Comparison of ENCODE assay signal across 14 mouse cellular contexts in genomic region chr1:185308908-185309307, GRCm38 (mm10). TPM values are rescaled to one million over a fixed set of nuclear protein-coding genes. Genes with fewer than 3 reads are reported as not detected.
DNase-seq lines count a peak whose midpoint lies in the region; ATAC-seq lines count a peak whose summit lies in the region.
"Had no signal": no experiment of that assay in that cellular context is flagged by ENCODE, and none has a peak within 500 bp of the region (broad histone marks: within the 10 kb centered on the region; RNA-seq: fewer than 3 reads in every experiment).

No protein-coding gene starts in this region.

- H3K4me2 ChIP-seq in heart, embryonic 11.5 days: 0 out of 2 replicates have a peak overlapping the region, but pooled peaks have one; percentile 37
- no peak overlapping the region for H3K4me2 ChIP-seq in lung, embryonic 16.5 days (ENCODE audit: low read depth, low read length)
- H3K4me2 ChIP-seq: forebrain, embryonic 12.5 days had no signal

- H3K9ac ChIP-seq in heart, embryonic 11.5 days (ENCODE audit: low read depth, low read length): no peak overlapping the region
- no peak overlapping the region for H3K9ac ChIP-seq in lung, embryonic 16.5 days (ENCODE audit: low read length)
- H3K9ac ChIP-seq: forebrain, embryonic 12.5 days had no signal

- intact Hi-C loops in gastrocnemius, postnatal 14 days (cut with DNase I; ENCODE audit: low total_unique reads): loop anchor here (2.0 kb wide), 1 partner anchor 22 kb away; no protein-coding TSS in a partner anchor
- intact Hi-C loops in gastrocnemius, postnatal 36 days (cut with DNase I): no loop called here

- 40% methylated on average over 4 of the region's 4 CpGs for WGBS in heart, embryonic 11.5 days (ENCODE audit: insufficient replicate concordance)
- WGBS in lung, embryonic 16.5 days: 38% methylated on average over 4 of the region's 4 CpGs

- DNase-seq in gastrocnemius, postnatal 14 days: peak; percentile 33
- DNase-seq in gastrocnemius, postnatal 36 days: no peak
- DNase-seq in adrenal gland, postnatal 25 days: peak; percentile 43
- DNase-seq in thymus, adult 18-20 months: no peak
- no peak for DNase-seq in layer of hippocampus, adult 9-11 months
- DNase-seq: embryo, embryonic 11 days; kidney, postnatal 4 days had no signal

- H3K36me3 ChIP-seq in heart, embryonic 11.5 days (ENCODE audit: control insufficient read depth, insufficient read depth, low read length): 0 out of 2 replicates have a peak, but pooled peaks cover 6% of the 10 kb centered on the region
- H3K36me3 ChIP-seq in lung, embryonic 16.5 days (ENCODE audit: control insufficient read depth, insufficient read depth, low read length): peaks cover 24% of the 10 kb centered on the region

- no peaks in the 10 kb centered on the region for H3K27me3 ChIP-seq in heart, embryonic 11.5 days (ENCODE audit: control insufficient read depth, insufficient read depth, low read length)
- no peaks in the 10 kb centered on the region for H3K27me3 ChIP-seq in lung, embryonic 16.5 days (ENCODE audit: control insufficient read depth, insufficient read depth, low read depth, low read length)
- H3K27me3 ChIP-seq: forebrain, embryonic 12.5 days; megakaryocyte, embryonic 14.5 days; Patski had no signal

- ATAC-seq in heart, embryonic 11.5 days (replicated peaks; ENCODE audit: insufficient number of reproducible peaks, low FRiP score, low TSS enrichment): peak; percentile 26; the same call in 1 of the 2 replicates
- ATAC-seq in lung, embryonic 16.5 days (ENCODE audit: low read depth): peak; percentile 73
- ATAC-seq in inflammation-experienced regulatory T-cells, adult 6 months: no peak
- ATAC-seq: Patski had no signal

- no peak overlapping the region for H3K4me3 ChIP-seq in heart, embryonic 11.5 days (ENCODE audit: low read depth, low read length)
- H3K4me3 ChIP-seq in lung, embryonic 16.5 days (ENCODE audit: low read length): no peak overlapping the region
- H3K4me3 ChIP-seq: forebrain, embryonic 12.5 days; limb, embryonic 10.5 days; megakaryocyte, embryonic 14.5 days had no signal

- H3K27ac ChIP-seq in heart, embryonic 11.5 days (ENCODE audit: low read depth, low read length): no peak overlapping the region
- H3K27ac ChIP-seq in lung, embryonic 16.5 days (ENCODE audit: low read length): no peak overlapping the region
- H3K27ac ChIP-seq: forebrain, embryonic 12.5 days; limb, embryonic 10.5 days had no signal

- no peaks in the 10 kb centered on the region for H3K9me3 ChIP-seq in heart, embryonic 11.5 days (replicated peaks; ENCODE audit: control insufficient read depth, low read length)
- no peaks in the 10 kb centered on the region for H3K9me3 ChIP-seq in lung, embryonic 16.5 days (ENCODE audit: control insufficient read depth, low read length)
- H3K9me3 ChIP-seq: forebrain, embryonic 12.5 days; limb, embryonic 10.5 days; megakaryocyte, embryonic 14.5 days had no signal

- H3K4me1 ChIP-seq in heart, embryonic 11.5 days (ENCODE audit: control insufficient read depth, insufficient read depth, low read length): peaks cover 11% of the 10 kb centered on the region
- 0 out of 2 replicates have a peak, but pooled peaks cover 3% of the 10 kb centered on the region for H3K4me1 ChIP-seq in lung, embryonic 16.5 days (replicated peaks; ENCODE audit: control insufficient read depth, insufficient read depth, low read length)
- H3K4me1 ChIP-seq: forebrain, embryonic 12.5 days; limb, embryonic 10.5 days had no signal

RNA-seq across cellular contexts. Expression of gene Iars2, which starts 20.3 kb away (rescaled TPM):
- total RNA-seq in gastrocnemius, postnatal 14 days (2021): 10 to 100 TPM; 53.2 to 56.7 TPM
- 10 to 100 TPM; 36.6 to 38.9 TPM for total RNA-seq in gastrocnemius, postnatal 36 days (2021)
- 86.6 and 107 TPM in 2 replicates for total RNA-seq in adrenal gland, postnatal 25 days (2021)
- 34.9 and 44.0 TPM in 2 replicates for polyA plus RNA-seq in heart, embryonic 11.5 days (2014; fragmentation: Nextera tagmentation; extraction: Ambion mirVana)
- polyA plus RNA-seq in lung, embryonic 16.5 days (2015; fragmentation: Nextera tagmentation; extraction: Ambion mirVana): 26.4 and 27.3 TPM in 2 replicates
- 10 to 100 TPM in 1 of 3 experiments, 1 to 10 TPM in 2; 8.6 to 10.9 (median 9.7) TPM for polyA plus RNA-seq in inflammation-experienced regulatory T-cells, adult 6 months (2017; shearing (Covaris generic))

RNA-seq across cellular contexts. Expression of gene Bpnt1, which starts 23.0 kb away (rescaled TPM):
- total RNA-seq in gastrocnemius, postnatal 14 days (2021): 10 to 100 TPM; 12.1 to 16.8 TPM
- 10 to 100 TPM; 13.2 to 15.0 TPM for total RNA-seq in gastrocnemius, postnatal 36 days (2021)
- total RNA-seq in adrenal gland, postnatal 25 days (2021): 99.9 and 103 TPM in 2 replicates
- polyA plus RNA-seq in heart, embryonic 11.5 days (2014; fragmentation: Nextera tagmentation; extraction: Ambion mirVana): 27.0 and 27.5 TPM in 2 replicates
- 28.8 and 30.5 TPM in 2 replicates for polyA plus RNA-seq in lung, embryonic 16.5 days (2015; fragmentation: Nextera tagmentation; extraction: Ambion mirVana)
- 10 to 100 TPM; 10.8 to 20.3 (median 12.2) TPM for polyA plus RNA-seq in inflammation-experienced regulatory T-cells, adult 6 months (2017; shearing (Covaris generic))

RNA-seq across cellular contexts. Expression of gene Eprs, which starts 53.9 kb away (rescaled TPM):
- total RNA-seq in gastrocnemius, postnatal 14 days (2021): 100 to 1,000 TPM; 111 to 118 TPM
- total RNA-seq in gastrocnemius, postnatal 36 days (2021): 100 to 1,000 TPM; 129 to 141 TPM
- total RNA-seq in adrenal gland, postnatal 25 days (2021): 124 and 187 TPM in 2 replicates
- polyA plus RNA-seq in heart, embryonic 11.5 days (2014; fragmentation: Nextera tagmentation; extraction: Ambion mirVana): 111 and 122 TPM in 2 replicates
- 112 and 123 TPM in 2 replicates for polyA plus RNA-seq in lung, embryonic 16.5 days (2015; fragmentation: Nextera tagmentation; extraction: Ambion mirVana)
- polyA plus RNA-seq in inflammation-experienced regulatory T-cells, adult 6 months (2017; shearing (Covaris generic)): 100 to 1,000 TPM in 2 of 3 experiments, 10 to 100 TPM in 1; 96.3 to 117 (median 102) TPM

Comparison
In these comparisons a context has a peak if more than half of its experiments do, and no peak if none do; other contexts are left out.
1. DNase-seq: peak in gastrocnemius, postnatal 14 days (single experiment) and adrenal gland, postnatal 25 days (single experiment); none in gastrocnemius, postnatal 36 days (0 of 2), thymus, adult 18-20 months (0 of 2) and layer of hippocampus, adult 9-11 months (single experiment).